Mouse (Mus musculus) hindbrain, embryonic 14.5 days (tissue): ENCODE results near the gene Ldhal6b. TPM values are rescaled to one million over a fixed set of nuclear protein-coding genes. Genes with fewer than 3 reads are reported as not detected.

Experiments used
- ATAC-seq: fragments of 200-750 bp; cut with Nextera tagmentation; 2 replicates; pipeline ENCODE4 v1.8.0; 2017; ENCODE audit warnings: moderate number of reproducible peaks, mild to moderate bottlenecking, moderate TSS enrichment, moderate library complexity; ENCODE audit not compliant: low FRiP score
- DNase-seq: peaks from one replicate; pipeline ENCODE4 v3.0.0-alpha.2; 2015; ENCODE audit warnings: low spot score
- H3K27ac ChIP-seq: fragments of 300-500 bp; sonication (generic); 2 replicates; pipeline ENCODE4 v1.5.1; 2014; ENCODE audit warnings: mild to moderate bottlenecking, moderate library complexity
- H3K27me3 ChIP-seq: fragments of 300-500 bp; sonication (generic); 2 replicates; pipeline ENCODE4 v1.6.1; 2014; ENCODE audit warnings: mild to moderate bottlenecking, low read length, mixed read lengths; ENCODE audit not compliant: control insufficient read depth, insufficient read depth
- H3K36me3 ChIP-seq: fragments of 300-500 bp; sonication (generic); replicated peaks from 2 replicates; pipeline ENCODE4 v1.6.1; 2014; ENCODE audit not compliant: control insufficient read depth, insufficient read depth
- H3K4me1 ChIP-seq: fragments of 300-500 bp; sonication (generic); replicated peaks from 2 replicates; pipeline ENCODE4 v1.6.1; 2014; ENCODE audit warnings: antibody characterized with exemption, low read length, mixed read lengths; ENCODE audit not compliant: control insufficient read depth, insufficient read depth
- H3K4me2 ChIP-seq: fragments of 300-500 bp; sonication (generic); replicated peaks from 2 replicates; pipeline ENCODE4 v1.6.1; 2014; ENCODE audit warnings: mild to moderate bottlenecking, moderate library complexity
- H3K4me3 ChIP-seq: fragments of 300-500 bp; sonication (generic); replicated peaks from 2 replicates; pipeline ENCODE4 v1.5.1; 2014; ENCODE audit warnings: mild to moderate bottlenecking, low read length
- H3K9ac ChIP-seq: fragments of 300-500 bp; sonication (generic); 2 replicates; pipeline ENCODE4 v1.6.1; 2014
- H3K9me3 ChIP-seq: fragments of 300-500 bp; sonication (generic); 2 replicates; pipeline ENCODE4 v1.6.1; 2016; ENCODE audit warnings: low read length; ENCODE audit not compliant: control insufficient read depth
- WGBS: fragments of 180-500 bp; shearing (Covaris S2); extraction: QIAGEN DNeasy Blood & Tissue Kit; methylation state at CpG from one replicate; pipeline ENCODE4 v1.1.7; 2014; 5-methylcytosine and 5-hydroxymethylcytosine counted together
- polyA plus RNA-seq: library from polyadenylated mRNA; unstranded; fragments of >200 nt; fragmentation: Nextera tagmentation; extraction: Ambion mirVana; gene quantifications from 2 replicates; pipeline ENCODE4 v1.2.1, GENCODE M21; 2014

Gene Ldhal6b
- polyA plus RNA-seq, 1 experiment from 2014 or later: 0.20 TPM

- Histone ChIP-seq H3K36me3 (peaks cover 22% of the 10 kb centered on the region; the same call in 1 of the 2 replicates), H3K4me3 (no peak overlapping the region), H3K9me3 (no peaks in the 10 kb centered on the region), H3K27me3 (no peaks in the 10 kb centered on the region), H3K4me1 (no peaks in the 10 kb centered on the region), H3K27ac (no peak overlapping the region), H3K4me2 (no peak overlapping the region), H3K9ac (no peak overlapping the region)
- no peak for ATAC-seq
- DNase-seq: no peak
- 93% methylated on average over 3 of the region's 3 CpGs for WGBS
Observed at GRCm38 (mm10) chr17:5414041-5414440, 4.5 kb downstream of the Ldhal6b start.

- peaks cover 20% of the 10 kb centered on the region; the same call in 1 of the 2 replicates for H3K36me3 ChIP-seq
- H3K27ac ChIP-seq: no peak overlapping the region
- H3K4me1 ChIP-seq: no peaks in the 10 kb centered on the region
- no peak overlapping the region for H3K9ac ChIP-seq
- no peak overlapping the region for H3K4me3 ChIP-seq
- H3K9me3 ChIP-seq: no peaks in the 10 kb centered on the region
- H3K4me2 ChIP-seq: no peak overlapping the region
- no peak for ATAC-seq
- DNase-seq: no peak
- no peaks in the 10 kb centered on the region for H3K27me3 ChIP-seq
- 89% methylated on average over 13 of the region's 13 CpGs for WGBS
Observed at GRCm38 (mm10) chr17:5413350-5413749, 5.2 kb downstream of the Ldhal6b start.

- H3K9ac ChIP-seq: no peak overlapping the region
- 91% methylated on average over 7 of the region's 7 CpGs for WGBS
- H3K4me1 ChIP-seq: no peaks in the 10 kb centered on the region; the same call in 1 of the 2 replicates
- no peaks in the 10 kb centered on the region for H3K9me3 ChIP-seq
- H3K27me3 ChIP-seq: no peaks in the 10 kb centered on the region
- H3K4me2 ChIP-seq: no peak overlapping the region
- H3K36me3 ChIP-seq: peaks cover 14% of the 10 kb centered on the region; the same call in 1 of the 2 replicates
- ATAC-seq (no peak), DNase-seq (no peak)
- no peak overlapping the region for H3K27ac ChIP-seq
- no peak overlapping the region for H3K4me3 ChIP-seq
Observed at GRCm38 (mm10) chr17:5412740-5413139, 5.8 kb downstream of the Ldhal6b start.

- Histone ChIP-seq H3K27ac (no peak overlapping the region), H3K9me3 (no peaks in the 10 kb centered on the region), H3K27me3 (no peaks in the 10 kb centered on the region), H3K9ac (no peak overlapping the region), H3K4me3 (no peak overlapping the region), H3K4me1 (peaks cover 1% of the 10 kb centered on the region; the same call in 1 of the 2 replicates), H3K4me2 (no peak overlapping the region), H3K36me3 (peaks cover 10% of the 10 kb centered on the region; the same call in 1 of the 2 replicates)
- no peak for DNase-seq
- WGBS: 95% methylated on average over 8 of the region's 8 CpGs
- ATAC-seq: no peak
Observed at GRCm38 (mm10) chr17:5412301-5412700, 6.3 kb downstream of the Ldhal6b start.

- Histone ChIP-seq H3K9ac (no peak overlapping the region), H3K4me3 (no peak overlapping the region), H3K4me2 (no peak overlapping the region), H3K4me1 (peaks cover 3% of the 10 kb centered on the region; the same call in 1 of the 2 replicates), H3K27ac (no peak overlapping the region), H3K9me3 (no peaks in the 10 kb centered on the region), H3K36me3 (peaks cover 10% of the 10 kb centered on the region; the same call in 1 of the 2 replicates), H3K27me3 (no peaks in the 10 kb centered on the region)
- ATAC-seq (no peak), DNase-seq (no peak)
- 93% methylated on average over 17 of the region's 17 CpGs for WGBS
Observed at GRCm38 (mm10) chr17:5411205-5411604, 7.4 kb downstream of the Ldhal6b start.

- Histone ChIP-seq H3K9me3 (no peaks in the 10 kb centered on the region), H3K4me1 (peaks cover 3% of the 10 kb centered on the region; the same call in 1 of the 2 replicates), H3K27me3 (no peaks in the 10 kb centered on the region), H3K4me3 (no peak overlapping the region), H3K4me2 (no peak overlapping the region), H3K9ac (no peak overlapping the region), H3K36me3 (peaks cover 10% of the 10 kb centered on the region; the same call in 1 of the 2 replicates), H3K27ac (no peak overlapping the region)
- ATAC-seq: no peak
- no peak for DNase-seq
- 92% methylated on average over 4 of the region's 4 CpGs for WGBS
Observed at GRCm38 (mm10) chr17:5410336-5410735, 8.2 kb downstream of the Ldhal6b start.

- H3K9me3 ChIP-seq: no peaks in the 10 kb centered on the region
- H3K27ac ChIP-seq: no peak overlapping the region
- H3K27me3 ChIP-seq: no peaks in the 10 kb centered on the region
- H3K36me3 ChIP-seq: peaks cover 10% of the 10 kb centered on the region; the same call in 1 of the 2 replicates
- DNase-seq (peak; percentile 30), ATAC-seq (no peak)
- H3K4me2 ChIP-seq: no peak overlapping the region
- WGBS: 54% methylated on average over 6 of the region's 6 CpGs
- peaks cover 3% of the 10 kb centered on the region; the same call in 1 of the 2 replicates for H3K4me1 ChIP-seq
- H3K4me3 ChIP-seq: no peak overlapping the region
- H3K9ac ChIP-seq: no peak overlapping the region
Observed at GRCm38 (mm10) chr17:5407030-5407429, 11.5 kb downstream of the Ldhal6b start.

GRCm38 (mm10) chr17:5406566-5406965 is 12.0 kb downstream of the Ldhal6b start:
- ATAC-seq: no peak
- Histone ChIP-seq H3K4me1 (peaks cover 3% of the 10 kb centered on the region; the same call in 1 of the 2 replicates), H3K4me2 (peak overlapping the region; percentile 8; the same call in 1 of the 2 replicates), H3K4me3 (no peak overlapping the region), H3K27ac (no peak overlapping the region), H3K27me3 (no peaks in the 10 kb centered on the region), H3K9me3 (no peaks in the 10 kb centered on the region), H3K9ac (no peak overlapping the region), H3K36me3 (peaks cover 10% of the 10 kb centered on the region; the same call in 1 of the 2 replicates)
- WGBS: 39% methylated on average over 10 of the region's 10 CpGs
- no peak for DNase-seq

- no peak overlapping the region for H3K27ac ChIP-seq
- H3K9ac ChIP-seq: no peak overlapping the region
- ATAC-seq: no peak
- no peak overlapping the region for H3K4me3 ChIP-seq
- H3K4me1 ChIP-seq: peaks cover 3% of the 10 kb centered on the region; the same call in 1 of the 2 replicates
- no peaks in the 10 kb centered on the region for H3K36me3 ChIP-seq
- H3K27me3 ChIP-seq: no peaks in the 10 kb centered on the region
- H3K9me3 ChIP-seq: no peaks in the 10 kb centered on the region
- H3K4me2 ChIP-seq: no peak overlapping the region
- no peak for DNase-seq
- 84% methylated on average over 6 of the region's 6 CpGs for WGBS
Observed at GRCm38 (mm10) chr17:5403885-5404284, 14.7 kb downstream of the Ldhal6b start.
